Mouse (Mus musculus) ES-E14 (cell line): ENCODE measurements around the gene Nceh1.

ENCODE experiments used
- HCFC1 ChIP-seq: IDR thresholded peaks from 2 replicates; pipeline ENCODE4 v1.6.1; 2012; ENCODE audit warnings: low read length, inconsistent platforms, borderline replicate concordance; ENCODE audit not compliant: insufficient read depth
- MAFK ChIP-seq: IDR thresholded peaks from 2 replicates; pipeline ENCODE4 v1.6.1; 2014; ENCODE audit warnings: mild to moderate bottlenecking, low read depth, low read length, inconsistent platforms; ENCODE audit not compliant: insufficient read depth
- ZNF384 ChIP-seq: IDR thresholded peaks from 2 replicates; pipeline ENCODE4 v1.6.1; 2012; ENCODE audit warnings: low read depth, low read length, inconsistent platforms

- TF ChIP-seq MAFK (no peak), HCFC1 (no peak), ZNF384 (no peak)
Observed at GRCm38 (mm10) chr3:27233841-27234240, 51.1 kb downstream of the Nceh1 start.
